ENCODE assay signal across 12 mouse cellular contexts in the genomic region with DNA sequence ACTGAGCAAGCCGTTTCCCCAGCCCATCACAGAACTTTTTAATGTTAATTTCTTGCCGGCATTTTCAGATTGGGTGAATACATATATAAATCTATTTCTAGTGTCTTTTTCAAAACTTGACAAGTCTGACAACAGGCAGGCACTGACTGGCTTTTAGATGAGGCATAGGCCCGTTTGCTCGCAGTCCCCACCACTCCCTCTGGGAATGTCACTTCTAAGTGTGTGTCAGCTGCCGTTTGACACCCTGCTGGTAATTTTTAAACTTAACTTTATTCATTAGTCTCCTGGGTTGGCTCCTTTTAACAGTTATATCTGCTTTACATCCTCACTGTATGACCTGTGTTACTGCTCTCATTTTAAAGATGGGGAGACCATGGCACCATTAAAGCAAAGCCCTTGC. TPM values are rescaled to one million over a fixed set of nuclear protein-coding genes. Genes with fewer than 3 reads are reported as not detected.
"Had no signal": no experiment of that assay in that cellular context is flagged by ENCODE, and none has a peak within 500 bp of the region (broad histone marks: within the 10 kb centered on the region; RNA-seq: fewer than 3 reads in every experiment).

No protein-coding gene starts in this region.

- H3K27me3 ChIP-seq: kidney, embryonic 15.5 days; limb, embryonic 13.5 days; liver, embryonic 12.5 days; liver, embryonic 15.5 days; lung, embryonic 15.5 days had no signal

- H3K9ac ChIP-seq: kidney, embryonic 15.5 days; limb, embryonic 13.5 days; liver, embryonic 12.5 days; liver, embryonic 15.5 days; lung, embryonic 15.5 days had no signal

- H3K9me3 ChIP-seq: kidney, embryonic 15.5 days; limb, embryonic 10.5 days; limb, embryonic 13.5 days; liver, embryonic 12.5 days; liver, embryonic 15.5 days; lung, embryonic 15.5 days had no signal

- H3K36me3 ChIP-seq: kidney, embryonic 15.5 days; limb, embryonic 13.5 days; liver, embryonic 12.5 days; liver, embryonic 15.5 days; lung, embryonic 15.5 days had no signal

- H3K4me3 ChIP-seq: kidney, embryonic 15.5 days; limb, embryonic 10.5 days; limb, embryonic 13.5 days; liver, embryonic 12.5 days; liver, embryonic 15.5 days; lung, embryonic 15.5 days had no signal

- ATAC-seq: liver, embryonic 12.5 days had no signal

- H3K27ac ChIP-seq: limb, embryonic 10.5 days; limb, embryonic 13.5 days; liver, embryonic 12.5 days; liver, embryonic 15.5 days; lung, embryonic 15.5 days; macrophage had no signal

- H3K4me2 ChIP-seq: kidney, embryonic 15.5 days; limb, embryonic 13.5 days; liver, embryonic 12.5 days; liver, embryonic 15.5 days; lung, embryonic 15.5 days had no signal

- H3K4me1 ChIP-seq: liver, embryonic 12.5 days; liver, embryonic 15.5 days had no signal

- DNase-seq: kidney, adult 8-10 months; kidney, postnatal 36 days; lung, adult 18-20 months; thymus, adult 18-20 months; thymus, postnatal 36 days had no signal

RNA-seq across cellular contexts. Expression of a gene that starts 21.2 kb away (rescaled TPM):
- polyA plus RNA-seq: macrophage had no signal
